Mouse (Mus musculus): ENCODE measurements around the gene Smpd2.
"Not testable (repeated sequence)": the region's sequence is repeated elsewhere in the genome, so short reads cannot be mapped to it uniquely, and the experiment has no call there.

The Smpd2 gene

GRCm38 (mm10) chr10:41489708-41490517, at the start of gene Smpd2, which contains the start of gene Ppil6:
Smpd2 (minus strand) TSS chr10:41490369.
Ppil6 (plus strand) TSS chr10:41490439.
- peak; percentile 83 for DNase-seq (ENCODE audit: low spot score)

- DNase-seq (ENCODE audit: low spot score): no peak
Measured at GRCm38 (mm10) chr10:41538986-41539385, 48.8 kb upstream of the Smpd2 start.

- no peak for DNase-seq (ENCODE audit: low spot score)
Measured at GRCm38 (mm10) chr10:41537983-41538330, 47.8 kb upstream of the Smpd2 start.

- DNase-seq (ENCODE audit: low spot score): no peak
Measured at GRCm38 (mm10) chr10:41537226-41537982, 47.2 kb upstream of the Smpd2 start.

GRCm38 (mm10) chr10:41536714-41537113, 46.5 kb upstream of the Smpd2 start:
- no peak for DNase-seq (ENCODE audit: low spot score)

GRCm38 (mm10) chr10:41535991-41536390, 45.8 kb upstream of the Smpd2 start:
- DNase-seq (ENCODE audit: low spot score): no peak

- no peak for DNase-seq (ENCODE audit: low spot score)
Measured at GRCm38 (mm10) chr10:41529972-41530371, 39.8 kb upstream of the Smpd2 start.

GRCm38 (mm10) chr10:41525696-41526095, 35.5 kb upstream of the Smpd2 start:
- DNase-seq (ENCODE audit: low spot score): no peak

- DNase-seq (ENCODE audit: low spot score): no peak
Measured at GRCm38 (mm10) chr10:41523386-41523785, 33.2 kb upstream of the Smpd2 start.

- DNase-seq (ENCODE audit: low spot score): no peak
Measured at GRCm38 (mm10) chr10:41520410-41520673, 30.2 kb upstream of the Smpd2 start.

GRCm38 (mm10) chr10:41519640-41520409, 29.7 kb upstream of the Smpd2 start:
- peak; percentile 57 for DNase-seq (ENCODE audit: low spot score)

- DNase-seq (ENCODE audit: low spot score): peak; percentile 89
Measured at GRCm38 (mm10) chr10:41518981-41519618, 28.9 kb upstream of the Smpd2 start, which contains the start of gene Cd164. Cd164 (plus strand) TSS chr10:41519414.

GRCm38 (mm10) chr10:41518508-41518980, 28.4 kb upstream of the Smpd2 start:
- peak; percentile 76 for DNase-seq (ENCODE audit: low spot score)

- DNase-seq (ENCODE audit: low spot score): no peak
Measured at GRCm38 (mm10) chr10:41514921-41515320, 24.8 kb upstream of the Smpd2 start.

- DNase-seq (ENCODE audit: low spot score): no peak
Measured at GRCm38 (mm10) chr10:41514301-41514700, 24.1 kb upstream of the Smpd2 start.

GRCm38 (mm10) chr10:41509160-41509559, 19.0 kb upstream of the Smpd2 start:
- no peak for DNase-seq (ENCODE audit: low spot score)

GRCm38 (mm10) chr10:41505446-41505845, 15.3 kb upstream of the Smpd2 start:
- not testable (repeated sequence) for DNase-seq (ENCODE audit: low spot score)

- no peak for DNase-seq (ENCODE audit: low spot score)
Measured at GRCm38 (mm10) chr10:41504996-41505395, 14.8 kb upstream of the Smpd2 start.

- no peak for DNase-seq (ENCODE audit: low spot score)
Measured at GRCm38 (mm10) chr10:41500941-41501340, 10.8 kb upstream of the Smpd2 start.

- DNase-seq (ENCODE audit: low spot score): no peak
Measured at GRCm38 (mm10) chr10:41491111-41491510, 942 bp upstream of the Smpd2 start.

- DNase-seq (ENCODE audit: low spot score): no peak
Measured at GRCm38 (mm10) chr10:41490518-41490873, 327 bp upstream of the Smpd2 start.

- no peak for DNase-seq (ENCODE audit: low spot score)
Measured at GRCm38 (mm10) chr10:41489294-41489693, 875 bp downstream of the Smpd2 start.
